In the genomic region with DNA sequence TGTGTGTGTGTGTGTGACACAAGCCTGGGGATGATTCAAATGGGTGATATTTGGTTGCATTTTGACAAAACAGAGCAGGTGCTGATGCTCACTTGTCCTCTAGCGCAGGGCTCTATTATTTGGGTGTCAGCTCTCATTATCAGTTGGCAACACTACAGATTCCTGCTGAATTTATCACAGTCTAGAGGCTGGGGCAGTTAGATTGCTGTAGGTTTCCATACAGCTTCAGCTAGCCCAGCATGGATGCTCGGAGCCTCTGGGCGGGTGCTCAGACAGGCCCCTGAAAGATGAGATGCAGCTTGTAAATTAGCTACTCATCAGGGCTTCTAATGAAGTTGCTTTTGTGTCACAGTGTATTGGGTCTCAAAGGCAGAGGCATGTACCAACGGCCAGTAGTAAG, we compare ENCODE assay signal across 25 mouse cellular contexts. TPM values are rescaled to one million over a fixed set of nuclear protein-coding genes. Genes with fewer than 3 reads are reported as not detected.
DNase-seq lines count a peak whose midpoint lies in the region; ATAC-seq and TF ChIP-seq lines count a peak whose summit lies in the region.
"Had no signal": no experiment of that assay in that cellular context is flagged by ENCODE, and none has a peak within 500 bp of the region (broad histone marks: within the 10 kb centered on the region; RNA-seq: fewer than 3 reads in every experiment).

No protein-coding gene starts in this region.

- no peak overlapping the region for H3K4me2 ChIP-seq in forebrain, embryonic 16.5 days (ENCODE audit: low read length)
- H3K4me2 ChIP-seq in liver, embryonic 13.5 days = no peak overlapping the region
- H3K4me2 ChIP-seq: hindbrain, embryonic 14.5 days had no signal

- H3K36me3 ChIP-seq in forebrain, embryonic 16.5 days (ENCODE audit: control insufficient read depth, insufficient read depth) = no peaks in the 10 kb centered on the region
- H3K36me3 ChIP-seq in forebrain, embryonic 10.5 days (replicated peaks) = no peaks in the 10 kb centered on the region
- H3K36me3 ChIP-seq in liver, embryonic 13.5 days = no peaks in the 10 kb centered on the region
- no peaks in the 10 kb centered on the region for H3K36me3 ChIP-seq in MEL (ENCODE audit: control insufficient read depth in 1 of 2, insufficient read depth in 2 of 2, low read length in 2 of 2)
- H3K36me3 ChIP-seq: embryonic facial prominence, embryonic 10.5 days; G1E; heart, embryonic 10.5 days had no signal

- 55% methylated on average over 4 of the region's 4 CpGs for WGBS in forebrain, embryonic 16.5 days
- WGBS in forebrain, embryonic 10.5 days = 91% methylated on average over 4 of the region's 4 CpGs
- 45% methylated on average over 4 of the region's 4 CpGs for WGBS in liver, embryonic 13.5 days (ENCODE audit: insufficient replicate concordance)

- H3K27me3 ChIP-seq in forebrain, embryonic 16.5 days (replicated peaks; ENCODE audit: control insufficient read depth, insufficient read depth, low read length) = no peaks in the 10 kb centered on the region
- no peaks in the 10 kb centered on the region for H3K27me3 ChIP-seq in forebrain, embryonic 10.5 days (ENCODE audit: poor library complexity, severe bottlenecking)
- H3K27me3 ChIP-seq in liver, embryonic 13.5 days = 0 out of 2 replicates have a peak, but pooled peaks cover 5% of the 10 kb centered on the region
- H3K27me3 ChIP-seq in MEL (ENCODE audit: control insufficient read depth in 1 of 2, insufficient read depth in 2 of 2, low read length in 2 of 2) = no peaks in the 10 kb centered on the region; a peak in 1 of 4 replicates

- TF ChIP-seq POLR2A in MEL (IDR thresholded peaks at IDR 0.05; ENCODE audit: control insufficient read depth in 1 of 2, insufficient read depth in 1 of 2, low read depth in 1 of 2, low read length in 2 of 2, poor library complexity in 1 of 2) = no peak

- no peaks in the 10 kb centered on the region for H3K9me3 ChIP-seq in forebrain, embryonic 16.5 days (ENCODE audit: control insufficient read depth, low read length)
- H3K9me3 ChIP-seq in forebrain, embryonic 10.5 days = no peaks in the 10 kb centered on the region
- H3K9me3 ChIP-seq in liver, embryonic 13.5 days (replicated peaks) = no peaks in the 10 kb centered on the region
- no peaks in the 10 kb centered on the region for H3K9me3 ChIP-seq in MEL (replicated peaks; ENCODE audit: insufficient read depth, low read length)
- H3K9me3 ChIP-seq: embryonic facial prominence, embryonic 10.5 days; G1E; heart, embryonic 10.5 days had no signal

- no peak overlapping the region for H3K27ac ChIP-seq in forebrain, embryonic 16.5 days (ENCODE audit: low read length)
- no peak overlapping the region for H3K27ac ChIP-seq in forebrain, embryonic 10.5 days
- H3K27ac ChIP-seq in liver, embryonic 13.5 days = no peak overlapping the region
- no peak overlapping the region for H3K27ac ChIP-seq in MEL (ENCODE audit: control insufficient read depth, low read depth, low read length)
- H3K27ac ChIP-seq: embryonic facial prominence, embryonic 10.5 days; heart, embryonic 10.5 days; hindbrain, embryonic 14.5 days had no signal

- peak in 1 of 2 experiments; percentile 18; a peak in 1 of 4 replicates for TF ChIP-seq EP300 in MEL (IDR thresholded peaks at IDR 0.05; ENCODE audit: low read depth in 1 of 2, low read length in 2 of 2)

- no peak for DNase-seq in forebrain, embryonic 10.5 days (ENCODE audit: extremely low spot score, low spot score)
- no peak for DNase-seq in liver, embryonic 13.5 days
- DNase-seq in liver (no peak), MEL (ENCODE audit: low read depth, low spot score) (no peak)
- DNase-seq in left cerebral cortex, adult 8-10 months (ENCODE audit: low spot score in 2 of 2) = no peak
- DNase-seq: adrenal gland, adult 2 months; adrenal gland, postnatal 25 days; B cell, adult 2 months; cerebellum, adult 2 months; cerebellum, postnatal 10 days; gastrocnemius, postnatal 36 days; heart, adult 18-20 months; heart, postnatal 14 days had no signal

- no peak for TF ChIP-seq RAD21 in MEL (IDR thresholded peaks at IDR 0.05; ENCODE audit: low read depth, low read length)

- no peak for TF ChIP-seq CTCF in MEL (IDR thresholded peaks at IDR 0.05 in 2 of 3, conservative IDR thresholded peaks at IDR 0.05 in 1 of 3; ENCODE audit: control insufficient read depth in 1 of 3, insufficient read depth in 1 of 3, low read depth in 2 of 3, low read length in 3 of 3, poor library complexity in 1 of 3, severe bottlenecking in 1 of 3)

- no peak overlapping the region for H3K9ac ChIP-seq in forebrain, embryonic 16.5 days (replicated peaks; ENCODE audit: low read depth, low read length)
- H3K9ac ChIP-seq in liver, embryonic 13.5 days = no peak overlapping the region
- H3K9ac ChIP-seq in MEL (ENCODE audit: control insufficient read depth, low read depth, low read length, poor library complexity, severe bottlenecking) = no peak overlapping the region
- H3K9ac ChIP-seq: hindbrain, embryonic 14.5 days had no signal

- 0 out of 2 replicates have a peak, but pooled peaks have one; percentile 33 for ATAC-seq in forebrain, embryonic 16.5 days
- ATAC-seq in liver, embryonic 13.5 days (ENCODE audit: low read depth) = 0 out of 2 replicates have a peak, but pooled peaks have one; percentile 26
- peak; percentile 83 for ATAC-seq in megakaryocyte-erythroid progenitor cell, adult 5-6 weeks (replicated peaks; ENCODE audit: low FRiP score, low TSS enrichment, poor library complexity, severe bottlenecking)
- ATAC-seq: activated CD4-positive, CD25-positive, alpha-beta regulatory T cell, adult 4 months; CD4-positive, CD25-positive, alpha-beta regulatory T cell, adult 4 months; forebrain, embryonic 14.5 days; Patski had no signal

- H3K4me3 ChIP-seq in forebrain, embryonic 16.5 days (replicated peaks; ENCODE audit: low read length) = no peak overlapping the region
- H3K4me3 ChIP-seq in forebrain, embryonic 10.5 days = no peak overlapping the region
- H3K4me3 ChIP-seq in liver, embryonic 13.5 days (replicated peaks) = no peak overlapping the region
- H3K4me3 ChIP-seq in MEL (ENCODE audit: control insufficient read depth in 1 of 2, insufficient read depth in 1 of 2, low read depth in 2 of 2, low read length in 2 of 2) = no peak overlapping the region
- H3K4me3 ChIP-seq: embryonic facial prominence, embryonic 10.5 days; heart, embryonic 10.5 days had no signal

- no peaks in the 10 kb centered on the region for H3K79me2 ChIP-seq in MEL (ENCODE audit: control insufficient read depth, insufficient read depth, low read length, poor library complexity)

- no peaks in the 10 kb centered on the region for H3K4me1 ChIP-seq in forebrain, embryonic 16.5 days (replicated peaks; ENCODE audit: control insufficient read depth, insufficient read depth, low read length)
- peaks cover 18% of the 10 kb centered on the region for H3K4me1 ChIP-seq in forebrain, embryonic 10.5 days
- no peaks in the 10 kb centered on the region for H3K4me1 ChIP-seq in liver, embryonic 13.5 days (replicated peaks)
- H3K4me1 ChIP-seq in MEL (ENCODE audit: control insufficient read depth in 1 of 2, insufficient read depth in 2 of 2, low read length in 2 of 2) = no peaks in the 10 kb centered on the region
- H3K4me1 ChIP-seq: embryonic facial prominence, embryonic 10.5 days; heart, embryonic 10.5 days had no signal

TF ChIP-seq in MEL, 35 proteins besides CTCF, POLR2A, EP300 and RAD21:
- TF ChIP-seq ETS1 (IDR thresholded peaks at IDR 0.05; ENCODE audit: low read depth, low read length) = no peak
- peak; percentile 49; the same call in 1 of the 2 replicates for TF ChIP-seq GATA1 (IDR thresholded peaks at IDR 0.05; ENCODE audit: low read depth, low read length)
- TF ChIP-seq TCF12 (IDR thresholded peaks at IDR 0.05; ENCODE audit: low read depth, low read length) = peak; percentile 19; the same call in 1 of the 2 replicates

RNA-seq across cellular contexts. Expression of gene Gpa33, which starts 37.4 kb away (rescaled TPM):
- polyA plus RNA-seq in forebrain, embryonic 16.5 days (2015; fragmentation: Nextera tagmentation; extraction: Ambion mirVana) = not detected in 2 replicates
- polyA plus RNA-seq in forebrain, embryonic 10.5 days (2016; fragmentation: Nextera tagmentation; extraction: Ambion mirVana) = 0.17 TPM in 1 of 2 replicates, not detected in the other
- 0.17 TPM in 1 of 2 replicates, not detected in the other for polyA plus RNA-seq in liver, embryonic 13.5 days (2015; fragmentation: Nextera tagmentation; extraction: Ambion mirVana)
- total RNA-seq in MEL (2012; rRNA removed) = not detected in 2 replicates
- not detected for polyA plus RNA-seq in MEL (2012; ENCODE audit: insufficient read depth in 1 of 2, insufficient read length in 2 of 2, low read depth in 1 of 2, low replicate concordance in 2 of 2, missing spikeins in 1 of 2)
- total RNA-seq in megakaryocyte-erythroid progenitor cell, adult 5-6 weeks (2014; fragmentation: Nextera tagmentation) = not detected in 2 replicates
- not detected in 2 replicates for total RNA-seq in megakaryocyte-erythroid progenitor cell, adult 5-6 weeks (2017)
- total RNA-seq in left cerebral cortex, adult 8-10 months (2022) = not detected
- total RNA-seq: gastrocnemius, adult 8-10 months; gastrocnemius, postnatal 36 days; heart, adult 18-20 months; heart, postnatal 14 days; hematopoietic stem cell, adult 5-6 weeks had no signal
- polyA plus RNA-seq: activated CD4-positive, CD25-positive, alpha-beta regulatory T cell, adult 4 months; CD4-positive, CD25-positive, alpha-beta regulatory T cell, adult 4 months; cerebellum, adult 2 months; forebrain, embryonic 14.5 days; G1E; hindbrain, embryonic 14.5 days; Patski had no signal

RNA-seq across cellular contexts. Expression of gene Dusp27, which starts 39.7 kb away (rescaled TPM):
- 1.1 and 1.3 TPM in 2 replicates for polyA plus RNA-seq in forebrain, embryonic 16.5 days (2015; fragmentation: Nextera tagmentation; extraction: Ambion mirVana)
- 1.5 and 1.9 TPM in 2 replicates for polyA plus RNA-seq in forebrain, embryonic 10.5 days (2016; fragmentation: Nextera tagmentation; extraction: Ambion mirVana)
- polyA plus RNA-seq in liver, embryonic 13.5 days (2015; fragmentation: Nextera tagmentation; extraction: Ambion mirVana) = 0.16 TPM in 2 replicates
- not detected in 2 replicates for total RNA-seq in MEL (2012; rRNA removed)
- polyA plus RNA-seq in MEL (2012; ENCODE audit: insufficient read depth in 1 of 2, insufficient read length in 2 of 2, low read depth in 1 of 2, low replicate concordance in 2 of 2, missing spikeins in 1 of 2) = not detected
- total RNA-seq in megakaryocyte-erythroid progenitor cell, adult 5-6 weeks (2014; fragmentation: Nextera tagmentation) = not detected in 2 replicates
- total RNA-seq in megakaryocyte-erythroid progenitor cell, adult 5-6 weeks (2017) = not detected in 2 replicates
- under 1 TPM; 0.26 to 0.38 (median 0.35) TPM for total RNA-seq in left cerebral cortex, adult 8-10 months (2022)
- total RNA-seq: adrenal gland, postnatal 25 days; hematopoietic stem cell, adult 5-6 weeks had no signal
- polyA plus RNA-seq: activated CD4-positive, CD25-positive, alpha-beta regulatory T cell, adult 4 months; CD4-positive, CD25-positive, alpha-beta regulatory T cell, adult 4 months; G1E; Patski had no signal

Comparison
In these comparisons a context has a peak if more than half of its experiments do, and no peak if none do; other contexts are left out.
1. ATAC-seq: peak in every context shown above with its lines; median percentile 83 in megakaryocyte-erythroid progenitor cell, adult 5-6 weeks; 33 in forebrain, embryonic 16.5 days; 26 in liver, embryonic 13.5 days.